In genomic region chr14:79263321-79263720, GRCm38 (mm10) we compare ENCODE assay signal across 24 mouse cellular contexts. TPM values are rescaled to one million over a fixed set of nuclear protein-coding genes. Genes with fewer than 3 reads are reported as not detected.
DNase-seq lines count a peak whose midpoint lies in the region; TF ChIP-seq lines count a peak whose summit lies in the region.
"Had no signal": no experiment of that assay in that cellular context is flagged by ENCODE, and none has a peak within 500 bp of the region (broad histone marks: within the 10 kb centered on the region; RNA-seq: fewer than 3 reads in every experiment).

No protein-coding gene starts in this region.

- no peak overlapping the region for H3K4me2 ChIP-seq in myocyte (ENCODE audit: low read depth)
- H3K4me2 ChIP-seq: forebrain, embryonic 13.5 days; heart, embryonic 11.5 days; hindbrain, embryonic 12.5 days; hindbrain, embryonic 15.5 days had no signal

- peak; percentile 8 for DNase-seq in thymus, postnatal 4 days
- DNase-seq in thymus, postnatal 36 days: no peak
- DNase-seq in Muller cell, postnatal 12 days (ENCODE audit: inconsistent ontology term): peak; percentile 12
- DNase-seq in c-Kit-positive CD71-positive TER-119-positive erythroid progenitor cells, embryonic 14.5 days (ENCODE audit: low spot score): no peak
- DNase-seq in adipocyte (ENCODE audit: low spot score): no peak
- DNase-seq: B cell, adult 2 months; gastrocnemius, adult 2 months; gastrocnemius, postnatal 14 days; heart, adult 11 months had no signal

- no peaks in the 10 kb centered on the region for H3K27me3 ChIP-seq in myocyte (ENCODE audit: control insufficient read depth, insufficient read depth, insufficient read length)
- H3K27me3 ChIP-seq: forebrain, embryonic 13.5 days; hindbrain, embryonic 12.5 days; hindbrain, embryonic 15.5 days; Patski had no signal

- no peaks in the 10 kb centered on the region for H3K79me2 ChIP-seq in myocyte (ENCODE audit: control insufficient read depth, insufficient read depth)

- H3K4me3 ChIP-seq in myocyte: no peak overlapping the region
- H3K4me3 ChIP-seq: forebrain, embryonic 10.5 days; forebrain, embryonic 13.5 days; gastrocnemius, adult 2 months; hindbrain, embryonic 12.5 days; hindbrain, embryonic 15.5 days had no signal

- H3K36me3 ChIP-seq in myocyte (ENCODE audit: control insufficient read depth, insufficient read depth): no peaks in the 10 kb centered on the region
- H3K36me3 ChIP-seq: forebrain, embryonic 10.5 days; hindbrain, embryonic 12.5 days; hindbrain, embryonic 15.5 days had no signal

- H3ac ChIP-seq in myocyte (ENCODE audit: control insufficient read depth, insufficient read length): no peak overlapping the region

- no peak for TF ChIP-seq POLR2A in myocyte (IDR thresholded peaks at IDR 0.05; ENCODE audit: insufficient read length, low read depth)

TF ChIP-seq in myocyte, 11 proteins besides CTCF, POLR2A, EP300 and RAD21:
- TF ChIP-seq E2F4 (IDR thresholded peaks at IDR 0.05; ENCODE audit: insufficient read depth) (no peak), USF1 (IDR thresholded peaks at IDR 0.05; ENCODE audit: low read depth) (peak; percentile 4)

RNA-seq across cellular contexts. Expression of gene Zfp957, which starts 16.2 kb away (rescaled TPM):
- polyA plus RNA-seq in myocyte (2012; fragmentation: generic; extraction: Trizol): not detected
- polyA plus RNA-seq: adrenal gland, adult 2 months; embryonic facial prominence, embryonic 11.5 days; embryonic facial prominence, embryonic 14.5 days; forebrain, embryonic 10.5 days; forebrain, embryonic 13.5 days; forebrain, embryonic 16.5 days; frontal cortex, adult 2 months; heart, embryonic 11.5 days; heart, embryonic 14.5 days; heart, postnatal 0 days; hindbrain, embryonic 15.5 days; intestine, embryonic 14.5 days had no signal

RNA-seq across cellular contexts. Expression of gene Rgcc, which starts 38.1 kb away (rescaled TPM):
- 6.0 TPM for polyA plus RNA-seq in myocyte (2012; fragmentation: generic; extraction: Trizol)

Comparison
In these comparisons a context has a peak if more than half of its experiments do, and no peak if none do; other contexts are left out.
1. DNase-seq: peak in thymus, postnatal 4 days (single experiment) and Muller cell, postnatal 12 days (single experiment); none in thymus, postnatal 36 days (0 of 2), c-Kit-positive CD71-positive TER-119-positive erythroid progenitor cells, embryonic 14.5 days (single experiment) and adipocyte (single experiment).